Mouse (Mus musculus) gastrocnemius, postnatal 14 days (tissue): ENCODE data around the gene Pkn1. TPM values are rescaled to one million over a fixed set of nuclear protein-coding genes. Genes with fewer than 3 reads are reported as not detected.
A peak's percentile ranks its signal among the peaks of the same experiment; 100 is the strongest.

Experiments
- DNase-seq: peaks from one replicate; pipeline ENCODE4 v3.0.0; 2021; ENCODE audit warnings: mixed read lengths
- intact Hi-C: fragments of 180-260 bp; cut with DNase I; formaldehyde crosslinking; loops from one replicate; pipeline ENCODE4 v1.15.1; 2025; ENCODE audit warnings: low total_unique reads
- total RNA-seq, 2 experiments: library from RNA; stranded (reverse); gene quantifications; 2 replicates each; pipeline ENCODE4 v1.2.3; 2021

The Pkn1 gene
- total RNA-seq, 2 experiments from 2014 or later, result 52.5 to 52.6 TPM

DNA sequence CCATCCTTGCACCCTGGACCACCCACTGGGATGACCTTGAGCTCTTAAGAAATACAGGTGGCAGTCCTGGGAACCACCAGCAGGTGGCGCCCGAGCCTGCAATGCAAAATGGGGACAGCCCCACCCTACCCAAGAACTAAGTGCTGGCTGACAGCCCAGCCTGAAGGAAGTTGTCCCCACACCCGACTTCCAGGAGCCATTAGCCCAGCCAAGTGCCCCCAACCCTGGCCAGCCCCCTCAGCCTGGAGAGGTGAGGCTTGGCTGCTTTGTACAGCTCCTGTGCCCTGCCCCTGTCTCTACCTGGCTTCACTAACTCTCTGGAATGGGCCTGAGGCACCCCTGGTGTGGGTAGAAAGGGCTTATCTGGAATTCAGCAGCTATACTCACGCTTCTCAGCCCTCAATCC is 36.6 kb downstream of the Pkn1 start:
- intact Hi-C loops, result loop anchor here (10.0 kb wide), 1 partner anchor 62 kb away; no protein-coding TSS in a partner anchor
- peak; percentile 91 for DNase-seq

GRCm38 (mm10) chr8:83660995-83661680 is 37.8 kb downstream of the Pkn1 start:
- intact Hi-C loops, result loop anchor here (10.0 kb wide), 1 partner anchor 64 kb away; no protein-coding TSS in a partner anchor
- DNase-seq, result peak; percentile 37

GRCm38 (mm10) chr8:83660545-83660944 is 38.4 kb downstream of the Pkn1 start:
- DNase-seq, result no peak
- intact Hi-C loops, result loop anchor here (10.0 kb wide), 1 partner anchor 64 kb away; no protein-coding TSS in a partner anchor

DNA sequence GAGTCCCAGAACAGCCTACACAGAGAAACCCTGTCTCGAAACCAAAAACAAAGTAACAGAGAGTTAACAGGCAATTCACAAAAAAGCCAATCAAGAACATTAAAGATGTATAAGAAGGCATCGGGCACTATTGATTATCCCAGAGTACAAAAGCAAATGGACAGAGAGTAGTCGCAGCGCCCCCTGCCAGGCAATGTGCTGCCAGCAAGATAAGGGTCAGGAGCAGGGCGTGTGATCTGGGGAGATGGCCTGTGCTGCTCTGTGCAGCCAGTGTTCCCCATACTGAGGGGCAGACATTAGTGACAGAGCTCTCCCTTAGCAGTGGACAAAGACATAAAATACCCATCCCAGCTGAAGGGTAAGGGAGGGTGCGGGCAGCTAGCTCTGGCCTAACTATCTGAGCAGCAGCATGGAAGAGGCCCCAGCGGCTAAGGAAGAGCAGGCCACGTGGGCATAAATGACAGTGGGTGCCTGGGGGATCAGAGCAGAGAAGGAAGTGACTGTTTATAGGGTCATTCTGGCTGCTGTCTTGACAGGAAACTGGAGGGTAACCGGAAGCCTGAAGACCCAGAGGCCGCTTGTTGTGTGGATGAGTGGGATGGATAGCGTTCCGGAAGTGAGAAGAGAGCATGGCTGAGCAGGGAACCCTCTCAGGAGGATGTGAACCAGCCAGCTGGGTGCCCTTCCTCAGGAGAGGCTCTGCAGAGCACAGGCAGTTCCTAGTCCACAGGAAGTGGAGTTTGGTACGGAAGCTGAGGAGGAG is 42.3 kb downstream of the Pkn1 start:
- intact Hi-C loops, result no loop called here
- no peak for DNase-seq

DNA sequence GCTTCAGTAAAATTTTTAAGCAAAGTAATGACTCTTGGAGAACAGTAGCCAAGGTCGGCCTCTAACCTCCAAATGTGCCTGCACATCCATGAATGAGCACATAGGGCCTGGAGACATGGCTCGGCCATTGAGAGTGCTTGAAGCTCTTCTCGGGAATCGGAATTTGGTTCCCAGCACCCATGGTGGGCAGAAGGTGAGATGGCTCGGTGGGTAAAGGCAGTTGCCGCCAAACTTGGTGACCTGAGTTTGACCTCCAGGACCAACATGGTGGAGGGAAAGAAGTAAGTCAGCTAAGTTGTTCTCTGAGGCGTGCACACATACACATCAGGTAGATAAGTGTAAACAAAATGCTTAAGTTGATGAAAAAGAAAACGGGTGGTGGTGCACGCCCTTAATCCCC is 42.9 kb downstream of the Pkn1 start:
- no peak for DNase-seq
- intact Hi-C loops, result no loop called here

DNA sequence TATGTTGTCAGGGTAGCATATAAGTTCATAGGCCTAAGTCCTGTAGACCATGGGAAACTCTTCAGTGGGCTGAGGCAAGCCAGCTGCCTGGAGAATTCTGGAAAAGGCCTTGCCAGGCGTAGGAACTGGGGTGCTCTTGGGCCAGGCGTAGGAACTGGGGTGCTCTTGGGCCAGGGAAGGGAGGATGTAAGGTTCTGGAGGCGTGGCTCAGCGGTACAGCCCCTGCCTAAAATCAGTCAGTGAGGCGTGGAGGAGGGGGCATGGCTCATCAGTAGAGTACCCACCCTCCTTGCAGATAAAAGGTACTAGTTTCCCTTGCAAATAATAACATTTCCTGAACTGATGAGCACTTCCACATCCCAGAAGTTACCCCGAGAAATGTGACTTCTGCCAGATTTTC is 44.3 kb downstream of the Pkn1 start:
- intact Hi-C loops, result no loop called here
- DNase-seq, result no peak

DNA sequence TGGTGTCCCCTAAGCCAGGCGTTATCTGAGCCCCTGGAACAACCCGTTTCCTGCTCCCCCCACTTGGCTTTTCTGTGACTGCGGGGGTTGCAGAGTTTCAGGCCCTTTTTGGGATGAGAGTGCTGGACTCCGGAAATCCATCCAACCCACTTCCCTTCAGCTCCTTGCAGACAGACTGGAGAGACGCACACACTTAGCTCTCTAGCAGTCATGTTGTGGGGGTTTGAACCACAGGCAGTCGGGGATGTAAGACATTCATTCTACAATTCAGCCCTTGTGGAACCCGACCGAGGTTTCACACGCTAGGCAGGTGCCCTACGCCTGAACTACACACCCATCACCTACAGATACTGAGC is 45.3 kb downstream of the Pkn1 start:
- no peak for DNase-seq
- intact Hi-C loops, result no loop called here

- no peak for DNase-seq
- intact Hi-C loops, result no loop called here
Measured at GRCm38 (mm10) chr8:83652744-83653661, 46.0 kb downstream of the Pkn1 start.

DNA sequence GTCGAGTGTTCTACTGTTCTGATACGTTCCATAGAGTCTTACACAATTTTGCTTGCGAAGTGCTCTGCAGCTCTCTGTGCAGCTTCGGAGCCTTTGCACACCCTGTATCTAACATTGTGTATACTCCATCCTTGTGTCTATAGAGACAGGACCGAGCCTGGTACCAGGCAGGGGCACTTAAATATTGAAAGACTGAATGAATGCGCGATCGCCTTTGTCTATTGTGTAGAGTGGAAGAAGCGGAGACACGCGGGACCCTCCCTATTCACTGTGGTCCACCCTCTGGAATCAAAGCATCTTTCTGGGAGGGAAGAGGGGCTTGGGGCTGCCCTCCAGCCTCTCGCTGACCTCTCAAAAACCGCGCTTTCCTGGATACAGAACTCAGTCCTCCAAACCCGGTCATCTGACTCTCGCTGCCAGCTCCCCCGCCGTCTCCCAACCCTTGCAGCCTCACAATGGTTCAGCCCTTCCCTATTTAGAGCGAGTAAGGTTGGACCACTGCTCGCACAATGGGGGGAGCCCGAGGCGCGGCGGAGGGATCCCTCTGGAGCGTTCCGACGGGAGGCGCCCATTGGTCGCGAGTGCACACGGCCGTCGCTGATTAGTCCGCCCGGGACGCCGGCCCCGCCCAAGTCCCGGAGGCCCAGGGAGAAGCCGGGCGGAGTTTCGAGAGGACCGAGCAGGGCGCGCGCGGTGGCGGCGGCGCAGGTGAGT is 46.8 kb downstream of the Pkn1 start, which contains the start of gene Gipc1:
Gene Gipc1, plus strand, starts transcription at position 648 of the 714 bp plus-strand sequence.
- intact Hi-C loops, result no loop called here
- DNase-seq, result peak; percentile 97

- no peak for DNase-seq
- intact Hi-C loops, result no loop called here
Measured at GRCm38 (mm10) chr8:83649699-83650098, 49.3 kb downstream of the Pkn1 start.

GRCm38 (mm10) chr8:83648031-83648430 is 50.9 kb downstream of the Pkn1 start:
- intact Hi-C loops, result no loop called here
- DNase-seq, result no peak

- intact Hi-C loops, result no loop called here
- DNase-seq, result no peak
Measured at GRCm38 (mm10) chr8:83647511-83647910, 51.5 kb downstream of the Pkn1 start.

DNA sequence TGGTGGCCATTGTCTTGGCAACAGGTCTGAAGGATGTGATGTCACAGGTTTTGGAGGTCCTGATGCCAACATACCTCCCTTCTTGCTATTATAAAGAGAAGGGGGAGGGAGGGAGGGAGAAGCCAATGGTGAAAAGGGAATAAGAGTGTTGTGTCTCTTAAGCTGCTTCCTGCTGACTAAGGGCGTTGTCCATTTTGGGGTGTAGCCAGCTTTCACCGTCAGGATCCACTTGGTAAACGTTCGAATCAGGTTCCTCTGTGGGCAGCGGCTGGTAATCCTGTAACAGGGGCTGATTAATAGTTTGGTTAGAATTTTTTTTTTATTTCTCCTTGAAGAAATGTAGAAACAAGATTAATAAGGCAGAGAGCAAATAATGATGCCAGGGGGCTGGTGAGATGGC is 59.3 kb downstream of the Pkn1 start:
- intact Hi-C loops, result no loop called here

GRCm38 (mm10) chr8:83638856-83639255 is 60.1 kb downstream of the Pkn1 start:
- DNase-seq, result no peak
- intact Hi-C loops, result no loop called here

More for the DNA sequence above, 59.3 kb downstream of the Pkn1 start:
- no peak for DNase-seq

GRCm38 (mm10) chr8:83632083-83632707 is 66.8 kb downstream of the Pkn1 start:
- intact Hi-C loops, result no loop called here
- DNase-seq, result no peak

DNA sequence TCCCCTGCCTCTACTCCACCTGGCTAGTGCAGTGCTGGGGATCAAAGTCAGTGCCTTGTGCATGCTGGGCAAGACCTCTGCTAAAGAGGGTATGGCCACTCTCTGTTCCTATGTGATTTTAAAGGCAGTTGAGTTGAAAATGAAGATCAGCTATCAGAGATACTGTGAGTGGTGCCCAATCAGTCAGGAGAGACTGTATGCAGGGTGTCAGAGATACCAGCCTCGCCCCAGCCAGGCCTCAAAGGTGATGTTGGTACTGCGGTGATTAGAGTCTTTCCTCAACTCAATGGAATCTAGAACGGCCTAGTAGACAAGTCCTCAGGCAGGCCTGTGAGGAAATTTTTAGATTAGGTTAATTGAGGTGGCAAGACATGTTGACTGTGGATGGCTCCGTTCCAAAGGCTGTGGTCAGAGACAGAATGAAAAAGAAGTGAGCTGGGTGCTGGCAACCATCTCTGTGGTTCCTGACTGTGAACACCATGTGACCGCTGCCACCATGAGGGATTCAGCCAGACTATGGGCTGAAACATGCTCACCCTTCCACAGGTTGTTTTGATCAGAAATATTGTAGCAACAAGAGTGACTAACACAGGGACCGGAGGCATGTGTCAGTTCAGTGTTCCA is 73.2 kb downstream of the Pkn1 start:
- no peak for DNase-seq
- intact Hi-C loops, result no loop called here

- DNase-seq, result no peak
- intact Hi-C loops, result no loop called here
Measured at GRCm38 (mm10) chr8:83624739-83625138, 74.2 kb downstream of the Pkn1 start.

GRCm38 (mm10) chr8:83623549-83623948 is 75.4 kb downstream of the Pkn1 start:
- intact Hi-C loops, result no loop called here
- no peak for DNase-seq
